Mouse (Mus musculus): ENCODE data around the gene Ralbp1.

The Ralbp1 gene

GRCm38 (mm10) chr17:65850487-65850886 is 35.1 kb downstream of the Ralbp1 start:
- no peak for ATAC-seq (ENCODE audit: low TSS enrichment)

DNA sequence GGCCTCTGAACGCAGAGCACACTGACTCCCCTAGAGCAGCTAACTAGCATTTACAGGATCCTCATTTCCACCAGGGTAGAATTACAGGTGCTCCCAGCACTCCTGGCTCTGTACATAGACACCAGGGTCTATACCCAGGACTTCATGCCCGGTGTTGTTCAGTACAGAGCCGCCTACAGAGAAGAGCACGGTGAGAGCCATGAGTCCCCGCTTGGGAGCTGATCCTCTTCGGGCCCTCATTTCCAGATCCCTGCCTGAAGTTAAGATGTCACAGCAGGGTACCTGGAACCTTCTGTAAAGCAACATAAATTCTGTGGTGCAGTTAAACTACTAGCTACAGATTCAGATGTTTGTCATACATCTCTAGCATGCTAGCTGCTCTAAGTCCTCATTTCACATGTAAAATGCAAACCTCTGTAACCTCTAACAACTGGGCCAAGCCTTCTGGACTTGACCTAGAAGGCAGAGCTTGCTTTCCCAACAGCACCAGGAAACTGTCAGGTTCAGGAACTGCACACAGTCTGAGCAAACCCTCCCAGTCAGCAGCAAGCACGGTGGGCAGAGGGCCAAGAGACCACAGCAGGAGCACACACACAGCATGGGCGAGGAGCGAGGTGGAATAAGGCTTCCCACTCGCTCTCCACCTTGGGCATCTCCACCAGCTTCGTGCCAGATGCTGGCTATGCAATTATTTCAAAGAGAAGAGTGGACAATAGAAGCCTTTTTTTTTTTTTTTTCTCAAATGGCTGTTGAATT is 37.7 kb downstream of the Ralbp1 start:
- peak; percentile 29; the same call in 1 of the 2 replicates for ATAC-seq (ENCODE audit: low TSS enrichment)

DNA sequence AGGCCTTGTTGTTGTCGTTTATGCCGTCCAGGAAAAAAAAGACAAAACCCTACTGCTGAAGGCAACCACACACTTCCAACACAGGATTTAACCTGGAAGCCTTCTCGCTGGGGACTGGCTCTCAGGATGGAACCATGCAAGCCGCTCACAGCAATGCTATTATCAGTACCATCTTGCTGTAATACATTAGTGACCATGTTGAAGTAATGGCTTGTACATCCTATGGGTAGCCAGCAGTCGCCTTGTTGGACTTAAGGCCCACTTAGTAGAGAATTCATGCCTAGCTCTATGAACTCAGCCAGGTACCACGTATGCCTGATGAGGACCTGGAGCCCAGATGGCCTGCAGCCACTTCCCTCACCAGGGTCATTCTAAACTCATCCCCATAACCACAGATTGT is 40.2 kb downstream of the Ralbp1 start:
- no peak for ATAC-seq (ENCODE audit: low TSS enrichment)

GRCm38 (mm10) chr17:65842669-65843381 is 42.8 kb downstream of the Ralbp1 start:
- no peak; the same call in 1 of the 2 replicates for ATAC-seq (ENCODE audit: low TSS enrichment)

GRCm38 (mm10) chr17:65839541-65840256 is 45.9 kb downstream of the Ralbp1 start:
- no peak for ATAC-seq (ENCODE audit: low TSS enrichment)

- ATAC-seq (ENCODE audit: low TSS enrichment) = peak; percentile 92
These were observed 48.9 kb downstream of the Ralbp1 start for GRCm38 (mm10) chr17:65836746-65837145.

DNA sequence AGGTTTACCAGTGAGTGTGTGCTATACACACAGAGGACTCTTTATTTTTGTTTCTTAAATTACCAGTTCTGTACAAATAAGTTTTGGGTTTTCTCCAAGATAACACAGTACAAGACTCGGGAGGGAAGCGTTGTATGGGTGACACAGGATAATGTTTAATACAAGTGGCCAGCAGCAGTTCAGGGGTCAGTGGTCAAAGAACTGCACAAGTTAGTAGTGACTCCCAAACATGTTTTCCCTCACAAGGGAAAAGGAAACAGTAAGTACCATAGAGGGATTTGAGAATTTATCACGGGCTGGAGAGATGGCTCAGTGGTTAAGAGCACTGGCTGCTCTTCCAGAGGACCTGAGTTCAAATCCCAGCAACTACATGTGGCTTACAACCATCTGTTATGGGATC is 51.7 kb downstream of the Ralbp1 start:
- no peak for ATAC-seq (ENCODE audit: low TSS enrichment)

GRCm38 (mm10) chr17:65830216-65830863 is 55.3 kb downstream of the Ralbp1 start:
- ATAC-seq (ENCODE audit: low TSS enrichment) = peak; percentile 82

- ATAC-seq (ENCODE audit: low TSS enrichment) = no peak
These were observed 56.6 kb downstream of the Ralbp1 start for GRCm38 (mm10) chr17:65828951-65829350.

DNA sequence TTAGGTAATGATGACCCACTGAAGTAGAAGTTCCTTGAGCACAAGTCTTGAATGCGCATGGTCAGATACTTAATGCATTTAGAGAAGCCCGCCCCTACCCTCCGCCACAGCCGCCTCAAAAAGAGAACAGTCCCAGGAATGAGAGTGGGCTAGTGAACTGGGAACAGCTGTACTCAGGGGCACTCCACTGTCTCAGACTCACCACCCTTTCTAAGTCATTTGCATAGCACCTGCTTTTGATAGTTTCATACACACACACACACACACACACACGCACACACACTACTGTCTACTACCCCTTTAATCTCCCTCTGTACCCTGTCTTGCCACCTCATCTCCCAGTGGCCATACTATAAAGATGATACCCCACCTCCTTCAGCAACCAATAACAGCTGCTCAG is 57.7 kb downstream of the Ralbp1 start:
- ATAC-seq (ENCODE audit: low TSS enrichment) = no peak

GRCm38 (mm10) chr17:65827119-65827840 is 58.3 kb downstream of the Ralbp1 start:
- ATAC-seq (ENCODE audit: low TSS enrichment) = no peak

DNA sequence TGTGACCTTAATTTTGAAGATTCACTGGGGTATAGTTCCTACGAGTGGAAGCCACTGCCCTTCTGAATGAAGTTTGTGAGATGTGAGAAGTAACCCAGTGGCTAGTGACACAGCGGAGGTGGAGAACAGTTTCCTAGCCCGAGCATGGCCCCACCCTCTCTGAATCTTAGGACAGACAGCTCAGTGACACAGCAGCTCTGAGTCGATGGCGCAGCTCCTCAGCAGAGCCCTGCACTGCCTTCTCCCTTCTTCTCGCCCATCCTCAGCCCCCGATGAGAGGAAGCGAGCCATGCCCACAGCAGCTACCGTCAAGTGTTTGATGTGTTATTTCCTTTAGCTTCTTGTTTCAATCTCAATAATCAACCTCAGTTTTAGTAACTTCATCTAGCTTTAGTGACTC is 59.3 kb downstream of the Ralbp1 start:
- ATAC-seq (ENCODE audit: low TSS enrichment) = no peak

DNA sequence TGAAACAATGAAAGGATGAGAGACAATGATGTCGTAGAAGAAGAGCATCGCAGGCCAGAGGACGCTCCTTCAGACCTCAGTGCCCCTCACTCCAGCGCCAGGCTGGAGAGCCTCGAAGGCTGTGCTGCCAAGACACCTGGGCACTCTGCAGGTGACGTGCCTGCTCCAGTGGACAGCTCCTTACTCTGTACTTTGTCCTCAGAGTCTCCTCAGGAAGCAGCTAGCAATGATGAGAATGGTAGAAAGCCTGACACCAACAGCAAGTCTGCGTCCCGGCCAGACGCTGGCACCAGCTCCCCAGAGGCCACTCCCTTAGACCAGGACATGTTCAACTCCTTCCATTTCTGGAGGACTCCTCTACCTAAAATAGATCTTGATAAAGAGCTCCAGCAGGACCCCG is 61.4 kb downstream of the Ralbp1 start:
- no peak for ATAC-seq (ENCODE audit: low TSS enrichment)

DNA sequence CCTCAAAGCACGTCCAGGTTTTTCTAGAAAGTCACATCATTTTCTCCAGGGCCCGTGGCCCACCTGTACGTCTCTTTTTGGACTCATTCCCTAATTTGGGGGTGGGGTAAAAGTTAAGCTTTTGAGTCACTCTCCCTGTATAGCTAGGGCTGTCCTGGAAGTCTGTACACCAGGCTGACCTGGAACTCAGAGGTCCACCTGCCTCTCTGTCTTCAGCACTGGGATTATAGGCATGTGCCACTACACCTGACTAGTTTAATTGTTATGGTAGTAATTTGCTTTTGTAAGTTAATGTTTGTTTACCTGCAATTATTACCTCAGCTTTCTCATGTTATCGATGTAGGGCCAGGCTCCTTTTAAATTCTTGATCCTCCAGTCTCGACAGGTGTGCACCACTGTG is 63.2 kb downstream of the Ralbp1 start:
- no peak for ATAC-seq (ENCODE audit: low TSS enrichment)

DNA sequence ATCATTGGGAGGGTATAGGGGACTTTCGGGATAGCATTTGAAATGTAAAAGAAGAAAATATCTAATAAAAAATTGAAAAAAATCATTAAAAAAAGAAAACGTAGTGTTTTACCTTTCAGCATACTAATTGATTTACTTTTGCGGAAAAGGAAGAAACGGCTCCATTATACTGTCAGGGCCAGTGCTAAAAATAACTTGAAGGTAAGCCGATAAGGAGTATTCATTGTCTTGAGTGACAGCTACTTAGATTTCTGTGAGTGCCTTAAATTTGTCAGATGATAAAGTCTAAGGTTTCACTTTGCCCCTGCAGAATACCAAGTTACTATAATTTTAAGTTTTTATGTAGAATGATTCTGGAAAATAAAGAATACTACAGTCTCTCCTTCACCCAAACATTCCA is 65.4 kb downstream of the Ralbp1 start:
- ATAC-seq (ENCODE audit: low TSS enrichment) = no peak

DNA sequence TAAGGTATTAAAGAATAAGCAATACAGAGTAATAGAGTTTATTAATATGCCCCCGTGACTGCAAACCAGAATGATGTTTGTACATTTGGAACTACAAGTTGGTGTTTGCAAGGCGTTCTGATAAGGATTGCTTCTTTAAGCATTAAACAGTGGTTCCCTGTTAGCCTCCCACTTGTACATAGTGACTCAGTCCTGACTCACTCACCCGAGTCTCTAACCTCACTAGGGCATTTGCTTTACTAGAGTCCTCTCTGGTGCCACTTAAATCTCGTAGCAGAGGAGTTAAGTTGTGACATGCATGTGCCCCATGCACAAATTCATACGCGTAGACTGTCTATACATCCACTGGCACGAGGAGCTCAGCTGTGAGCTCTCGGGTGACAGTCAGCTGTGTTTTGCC is 71.8 kb downstream of the Ralbp1 start:
- no peak for ATAC-seq (ENCODE audit: low TSS enrichment)

GRCm38 (mm10) chr17:65811032-65811431 is 74.6 kb downstream of the Ralbp1 start:
- ATAC-seq (ENCODE audit: low TSS enrichment) = no peak

- peak; percentile 73 for ATAC-seq (ENCODE audit: low TSS enrichment)
These were observed 79.2 kb downstream of the Ralbp1 start for GRCm38 (mm10) chr17:65806416-65806815.

DNA sequence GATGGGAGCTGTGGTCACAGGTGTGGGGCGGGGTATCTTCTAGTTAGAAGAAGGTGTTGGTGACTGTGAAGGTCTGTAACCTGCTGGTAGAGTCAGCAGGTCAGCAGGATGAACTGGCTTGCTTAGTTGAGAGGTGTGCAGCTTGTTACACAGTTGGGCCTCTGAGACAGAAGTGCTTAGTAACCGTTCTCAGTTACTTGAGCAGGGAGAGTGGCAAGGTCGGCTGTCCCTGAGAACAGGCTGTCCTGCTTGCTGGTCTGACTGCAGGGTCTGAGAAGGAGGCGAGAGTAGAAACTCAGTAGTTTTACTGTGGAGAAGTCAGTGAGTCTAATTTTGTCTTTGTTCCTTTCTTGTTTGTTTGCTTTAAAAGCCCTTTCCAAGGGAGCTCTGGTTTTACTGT is 79.6 kb downstream of the Ralbp1 start:
- ATAC-seq (ENCODE audit: low TSS enrichment) = peak; percentile 56; the same call in 1 of the 2 replicates

- no peak for ATAC-seq (ENCODE audit: low TSS enrichment)
These were observed 83.6 kb downstream of the Ralbp1 start for GRCm38 (mm10) chr17:65802026-65802425.

DNA sequence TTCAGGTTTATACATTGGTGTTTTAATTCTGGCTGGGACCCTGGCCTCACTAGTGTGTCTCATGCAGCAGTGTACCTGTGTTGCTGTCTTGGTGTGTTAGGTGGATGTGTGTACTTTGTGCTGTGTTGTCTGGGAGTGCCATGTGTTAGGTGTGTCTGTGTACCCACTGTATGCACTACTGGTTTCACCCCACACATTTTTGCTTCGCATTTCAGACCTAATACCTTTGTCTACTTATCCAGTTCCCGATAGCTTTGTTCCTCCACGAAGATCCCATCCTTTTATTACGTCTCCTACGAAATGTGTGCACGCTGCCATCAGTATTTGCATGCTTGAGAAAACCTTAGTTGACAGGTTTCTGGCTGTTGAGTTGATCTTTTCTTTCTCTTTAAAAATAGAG is 85.1 kb downstream of the Ralbp1 start:
- ATAC-seq (ENCODE audit: low TSS enrichment) = no peak
